Comparison of ENCODE assay signal across 8 mouse cellular contexts in the genomic region with DNA sequence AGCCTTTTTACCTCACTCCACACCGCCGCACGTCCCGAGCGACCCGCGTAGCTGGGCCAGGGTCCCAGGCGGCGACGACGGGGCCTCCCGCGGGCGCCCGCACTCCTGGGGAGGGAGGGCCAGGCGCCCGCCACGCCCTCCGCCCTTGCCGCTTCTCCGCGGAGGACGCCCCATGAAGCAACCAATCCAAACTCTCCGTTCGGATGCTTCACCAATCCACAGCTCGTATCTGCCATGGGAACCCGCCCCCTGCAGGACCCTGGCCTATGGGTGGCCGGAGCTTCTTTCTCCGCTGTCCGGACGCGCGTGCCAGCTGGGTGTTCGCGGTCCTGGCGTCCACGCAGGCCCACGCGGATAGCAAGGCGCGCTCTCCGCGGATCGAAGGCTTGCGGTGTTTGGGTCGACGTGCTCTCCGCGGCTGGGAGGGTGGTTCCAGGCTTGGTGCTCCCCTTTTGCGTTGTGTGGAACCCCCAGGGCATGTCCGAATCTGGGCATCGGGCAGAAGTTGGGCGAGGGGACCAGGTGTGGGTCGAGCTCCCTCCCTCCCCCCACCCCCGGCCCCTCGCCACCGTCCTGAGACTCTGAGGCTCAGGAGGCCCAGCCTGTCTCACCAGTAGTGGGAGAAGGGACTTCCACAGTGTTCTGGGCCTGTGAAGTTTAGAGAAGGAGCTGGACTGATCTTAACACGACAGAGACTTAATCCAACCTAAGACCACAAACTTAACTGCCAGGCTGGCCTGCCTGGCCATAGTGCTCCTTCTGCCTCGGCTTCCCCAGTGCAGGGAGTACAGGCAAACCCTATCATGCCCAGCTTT. TPM values are rescaled to one million over a fixed set of nuclear protein-coding genes. Genes with fewer than 3 reads are reported as not detected.
DNase-seq lines count a peak whose midpoint lies in the region; ATAC-seq lines count a peak whose summit lies in the region.

A gene (minus strand): TSS at position 134 of the 815 bp plus-strand sequence.

- peak within 1 kb of the TSS; percentile 87 for H3K4me2 ChIP-seq in hindbrain, embryonic 12.5 days (replicated peaks)

- peak within 1 kb of the TSS; percentile 92 for H3K9ac ChIP-seq in hindbrain, embryonic 12.5 days

- H3K27ac ChIP-seq in hindbrain, embryonic 12.5 days: peak within 1 kb of the TSS; percentile 87

- no peaks in the 10 kb centered on the region for H3K27me3 ChIP-seq in hindbrain, embryonic 12.5 days

- peaks cover 6% of the 10 kb centered on the region; the same call in 1 of the 2 replicates for H3K9me3 ChIP-seq in hindbrain, embryonic 12.5 days (replicated peaks)

- peak within 1 kb of the TSS; percentile 92 for H3K4me3 ChIP-seq in hindbrain, embryonic 12.5 days

- H3K36me3 ChIP-seq in hindbrain, embryonic 12.5 days: peaks cover 5% of the 10 kb centered on the region

- DNase-seq in NIH3T3 (ENCODE audit: low read depth): peak; percentile 97
- DNase-seq in cerebellum, postnatal 10 days: peak; percentile 97 to 98
- peak; percentile 93 to 95 for DNase-seq in frontal cortex, postnatal 10 days (ENCODE audit: low spot score in 2 of 2)
- DNase-seq in layer of hippocampus, postnatal 14 days (ENCODE audit: low spot score in 2 of 2): peak; percentile 95 to 97
- DNase-seq in lung, postnatal 14 days: peak; percentile 95
- DNase-seq in retina, adult 2 months (ENCODE audit: low read depth, low spot score): peak; percentile 88
- peak; percentile 93 to 95 for DNase-seq in thymus, postnatal 36 days

- under 1% methylated on average over 59 of the region's 59 CpGs for WGBS in hindbrain, embryonic 12.5 days

- peaks cover 29% of the 10 kb centered on the region for H3K4me1 ChIP-seq in hindbrain, embryonic 12.5 days

- ATAC-seq in hindbrain, embryonic 12.5 days (ENCODE audit: low FRiP score): peak; percentile 99

RNA-seq across cellular contexts. Expression of the gene that starts here (rescaled TPM):
- polyA plus RNA-seq in hindbrain, embryonic 12.5 days (2016; fragmentation: Nextera tagmentation; extraction: Ambion mirVana): 34.1 and 35.9 TPM in 2 replicates
- total RNA-seq in layer of hippocampus, postnatal 14 days (2021): 10 to 100 TPM; 32.4 to 34.8 TPM

Comparison
In these comparisons a context has a peak if more than half of its experiments do, and no peak if none do; other contexts are left out.
1. Peak in every context shown above with its lines: DNase-seq, ATAC-seq, H3K4me3 ChIP-seq and H3K27ac ChIP-seq.